ENCODE assay signal across 14 mouse cellular contexts in the genomic region with DNA sequence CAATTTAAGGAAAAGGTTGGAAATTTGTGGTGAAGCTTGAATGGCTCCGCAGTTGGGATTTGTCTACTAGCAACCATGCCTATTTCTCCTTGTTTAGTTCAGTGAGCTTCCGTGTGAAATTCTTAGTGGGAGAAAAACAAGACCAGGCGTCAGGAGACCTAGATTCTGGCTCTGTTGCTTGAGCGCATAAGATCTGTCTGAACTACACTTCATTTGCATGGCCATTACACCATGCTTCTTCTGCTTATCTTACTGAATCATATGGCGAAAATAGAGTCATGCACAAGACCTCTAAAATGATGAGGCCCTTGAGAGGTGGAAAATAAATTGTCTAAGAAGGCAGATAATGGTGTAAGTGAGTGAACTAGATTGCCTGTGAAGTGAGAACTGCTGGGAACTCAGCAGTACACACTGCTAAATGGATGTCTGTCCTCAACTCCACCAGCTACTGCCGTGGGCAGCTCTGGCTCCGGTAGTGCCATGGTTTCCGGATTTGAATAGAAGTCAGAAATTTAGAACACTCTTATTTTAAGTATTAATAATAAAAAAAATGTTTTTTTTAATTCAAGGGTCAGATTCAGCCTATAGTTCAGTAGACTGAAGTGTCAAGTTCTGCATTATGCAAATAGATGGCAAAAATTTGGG. TPM values are rescaled to one million over a fixed set of nuclear protein-coding genes. Genes with fewer than 3 reads are reported as not detected.
DNase-seq lines count a peak whose midpoint lies in the region; ATAC-seq and TF ChIP-seq lines count a peak whose summit lies in the region.
"Had no signal": no experiment of that assay in that cellular context is flagged by ENCODE, and none has a peak within 500 bp of the region (broad histone marks: within the 10 kb centered on the region; RNA-seq: fewer than 3 reads in every experiment).

No protein-coding gene starts in this region.

- no peak for TF ChIP-seq CTCF in embryonic fibroblast, embryonic 13.5 days (IDR thresholded peaks at IDR 0.05; ENCODE audit: borderline replicate concordance, insufficient read depth, low read length)

- H3K9ac ChIP-seq in heart, embryonic 13.5 days, result peak overlapping the region; percentile 96; the same call in 1 of the 2 replicates
- no peak overlapping the region for H3K9ac ChIP-seq in midbrain, embryonic 16.5 days (ENCODE audit: low read depth, low read length)

- no peak for TF ChIP-seq POLR2A in embryonic fibroblast, embryonic 13.5 days (IDR thresholded peaks at IDR 0.05; ENCODE audit: low read depth, low read length)

- no peak overlapping the region for H3K4me3 ChIP-seq in heart, embryonic 13.5 days
- no peak overlapping the region for H3K4me3 ChIP-seq in midbrain, embryonic 10.5 days
- no peak overlapping the region for H3K4me3 ChIP-seq in midbrain, embryonic 16.5 days (ENCODE audit: low read depth, low read length)
- H3K4me3 ChIP-seq in embryonic fibroblast, embryonic 13.5 days (ENCODE audit: insufficient read depth, low read length), result no peak overlapping the region

- no peaks in the 10 kb centered on the region for H3K27me3 ChIP-seq in heart, embryonic 13.5 days (replicated peaks)
- no peaks in the 10 kb centered on the region for H3K27me3 ChIP-seq in midbrain, embryonic 10.5 days (ENCODE audit: low read depth, poor library complexity, severe bottlenecking)
- no peaks in the 10 kb centered on the region for H3K27me3 ChIP-seq in midbrain, embryonic 16.5 days (ENCODE audit: control insufficient read depth, insufficient read depth, low read depth, low read length)

- H3K27ac ChIP-seq in heart, embryonic 13.5 days (replicated peaks), result peak overlapping the region; percentile 100
- H3K27ac ChIP-seq in midbrain, embryonic 10.5 days (replicated peaks), result peak overlapping the region; percentile 98
- no peak overlapping the region for H3K27ac ChIP-seq in midbrain, embryonic 16.5 days (ENCODE audit: low read length)
- H3K27ac ChIP-seq in embryonic fibroblast, embryonic 13.5 days (ENCODE audit: insufficient read depth, low read length), result 0 out of 2 replicates have a peak overlapping the region, but pooled peaks have one; percentile 4

- H3K36me3 ChIP-seq in heart, embryonic 13.5 days, result no peaks in the 10 kb centered on the region
- peaks cover 4% of the 10 kb centered on the region; the same call in 1 of the 2 replicates for H3K36me3 ChIP-seq in midbrain, embryonic 10.5 days
- no peaks in the 10 kb centered on the region for H3K36me3 ChIP-seq in midbrain, embryonic 16.5 days (ENCODE audit: control insufficient read depth, insufficient read depth, low read length)

- WGBS in heart, embryonic 13.5 days, result 82% methylated on average over 8 of the region's 8 CpGs
- WGBS in midbrain, embryonic 10.5 days, result 92% methylated on average over 8 of the region's 8 CpGs
- WGBS in midbrain, embryonic 16.5 days, result 86% methylated on average over 8 of the region's 8 CpGs

- peaks cover 52% of the 10 kb centered on the region for H3K4me1 ChIP-seq in heart, embryonic 13.5 days
- H3K4me1 ChIP-seq in midbrain, embryonic 10.5 days, result peaks cover 66% of the 10 kb centered on the region
- H3K4me1 ChIP-seq in midbrain, embryonic 16.5 days (ENCODE audit: control insufficient read depth, insufficient read depth, low read length), result peaks cover 29% of the 10 kb centered on the region
- H3K4me1 ChIP-seq in embryonic fibroblast, embryonic 13.5 days (ENCODE audit: control insufficient read depth, insufficient read depth, low read length), result peaks cover 9% of the 10 kb centered on the region

- H3K4me2 ChIP-seq in heart, embryonic 13.5 days, result peak overlapping the region; percentile 78; the same call in 1 of the 2 replicates
- no peak overlapping the region for H3K4me2 ChIP-seq in midbrain, embryonic 16.5 days (ENCODE audit: low read length)

- no peaks in the 10 kb centered on the region for H3K9me3 ChIP-seq in heart, embryonic 13.5 days
- no peaks in the 10 kb centered on the region for H3K9me3 ChIP-seq in midbrain, embryonic 10.5 days (replicated peaks)
- H3K9me3 ChIP-seq in midbrain, embryonic 16.5 days (replicated peaks; ENCODE audit: control insufficient read depth, low read length, poor library complexity, severe bottlenecking), result no peaks in the 10 kb centered on the region

- DNase-seq in heart, postnatal 10 days, result no peak
- no peak for DNase-seq in midbrain, embryonic 10.5 days (ENCODE audit: low spot score)
- DNase-seq in left cerebral cortex, adult 9 months (ENCODE audit: low spot score in 2 of 2), result no peak
- no peak for DNase-seq in frontal cortex, postnatal 10 days (ENCODE audit: low spot score in 2 of 2)

- no peak for ATAC-seq in heart, embryonic 13.5 days (ENCODE audit: extremely low read depth, insufficient number of reproducible peaks, low FRiP score, low TSS enrichment)
- ATAC-seq in midbrain, embryonic 16.5 days, result no peak
- ATAC-seq in megakaryocyte-erythroid progenitor cell, adult 5-6 weeks (replicated peaks; ENCODE audit: low FRiP score, low TSS enrichment, poor library complexity, severe bottlenecking), result peak; percentile 48

- intact Hi-C loops in heart, postnatal 10 days (cut with DNase I), result loop anchor here (2.0 kb wide), 2 partner anchors 13 to 83 kb away; partner anchors contain the start of gene Hnrnpc

RNA-seq across cellular contexts. Expression of gene Zfp219, which starts 1.2 kb away (rescaled TPM):
- polyA plus RNA-seq in heart, embryonic 13.5 days (2015; fragmentation: Nextera tagmentation; extraction: Ambion mirVana), result 14.5 and 15.6 TPM in 2 replicates
- total RNA-seq in heart, postnatal 10 days (2021), result 10 to 100 TPM; 33.8 to 38.0 TPM
- polyA plus RNA-seq in midbrain, embryonic 10.5 days (2016; fragmentation: Nextera tagmentation; extraction: Ambion mirVana), result 89.4 and 96.6 TPM in 2 replicates
- 30.3 and 33.6 TPM in 2 replicates for polyA plus RNA-seq in midbrain, embryonic 16.5 days (2015; fragmentation: Nextera tagmentation; extraction: Ambion mirVana)
- 27.5 and 33.1 TPM in 2 replicates for polyA plus RNA-seq in embryonic fibroblast, embryonic 13.5 days (2011; ENCODE audit: insufficient read length, low read depth, missing spikeins)
- 8.6 and 15.1 TPM in 2 replicates for total RNA-seq in megakaryocyte-erythroid progenitor cell, adult 5-6 weeks (2014; fragmentation: Nextera tagmentation)
- 4.8 and 30.1 TPM in 2 replicates for total RNA-seq in megakaryocyte-erythroid progenitor cell, adult 5-6 weeks (2017)

RNA-seq across cellular contexts. Expression of gene Tmem253, which starts 6.2 kb away (rescaled TPM):
- 0.43 and 1.1 TPM in 2 replicates for polyA plus RNA-seq in heart, embryonic 13.5 days (2015; fragmentation: Nextera tagmentation; extraction: Ambion mirVana)
- 1 to 10 TPM in 1 of 2 experiments, under 1 TPM in 1; 0.82 to 1.7 TPM for total RNA-seq in heart, postnatal 10 days (2021)
- 0.67 and 1.2 TPM in 2 replicates for polyA plus RNA-seq in midbrain, embryonic 10.5 days (2016; fragmentation: Nextera tagmentation; extraction: Ambion mirVana)
- 0.16 and 1.0 TPM in 2 replicates for polyA plus RNA-seq in midbrain, embryonic 16.5 days (2015; fragmentation: Nextera tagmentation; extraction: Ambion mirVana)
- polyA plus RNA-seq in embryonic fibroblast, embryonic 13.5 days (2011; ENCODE audit: insufficient read length, low read depth, missing spikeins), result 0.95 TPM in 1 of 2 replicates, not detected in the other
- not detected in 2 replicates for total RNA-seq in megakaryocyte-erythroid progenitor cell, adult 5-6 weeks (2014; fragmentation: Nextera tagmentation)
- not detected in 2 replicates for total RNA-seq in megakaryocyte-erythroid progenitor cell, adult 5-6 weeks (2017)

RNA-seq across cellular contexts. Expression of gene Olfr221, which starts 20.6 kb away (rescaled TPM):
- not detected in 2 replicates for polyA plus RNA-seq in heart, embryonic 13.5 days (2015; fragmentation: Nextera tagmentation; extraction: Ambion mirVana)
- total RNA-seq in heart, postnatal 10 days (2021), result not detected
- not detected in 2 replicates for polyA plus RNA-seq in midbrain, embryonic 10.5 days (2016; fragmentation: Nextera tagmentation; extraction: Ambion mirVana)
- not detected in 2 replicates for polyA plus RNA-seq in midbrain, embryonic 16.5 days (2015; fragmentation: Nextera tagmentation; extraction: Ambion mirVana)
- polyA plus RNA-seq in embryonic fibroblast, embryonic 13.5 days (2011; ENCODE audit: insufficient read length, low read depth, missing spikeins), result not detected in 2 replicates
- total RNA-seq in megakaryocyte-erythroid progenitor cell, adult 5-6 weeks (2014; fragmentation: Nextera tagmentation), result not detected in 2 replicates
- total RNA-seq in megakaryocyte-erythroid progenitor cell, adult 5-6 weeks (2017), result not detected in 2 replicates
- total RNA-seq: adrenal gland, adult 18-20 months; layer of hippocampus, postnatal 25 days had no signal
- polyA plus RNA-seq: macrophage; neural tube, embryonic 14.5 days; small intestine, adult 2 months; thymus, postnatal 0 days had no signal

RNA-seq across cellular contexts. Expression of gene Arhgef40, which starts 37.2 kb away (rescaled TPM):
- polyA plus RNA-seq in heart, embryonic 13.5 days (2015; fragmentation: Nextera tagmentation; extraction: Ambion mirVana), result 63.9 and 69.5 TPM in 2 replicates
- total RNA-seq in heart, postnatal 10 days (2021), result 10 to 100 TPM; 52.7 to 57.9 TPM
- polyA plus RNA-seq in midbrain, embryonic 10.5 days (2016; fragmentation: Nextera tagmentation; extraction: Ambion mirVana), result 85.4 and 99.8 TPM in 2 replicates
- polyA plus RNA-seq in midbrain, embryonic 16.5 days (2015; fragmentation: Nextera tagmentation; extraction: Ambion mirVana), result 78.0 and 79.7 TPM in 2 replicates
- 109 and 119 TPM in 2 replicates for polyA plus RNA-seq in embryonic fibroblast, embryonic 13.5 days (2011; ENCODE audit: insufficient read length, low read depth, missing spikeins)
- total RNA-seq in megakaryocyte-erythroid progenitor cell, adult 5-6 weeks (2014; fragmentation: Nextera tagmentation), result 25.4 and 35.5 TPM in 2 replicates
- total RNA-seq in megakaryocyte-erythroid progenitor cell, adult 5-6 weeks (2017), result 5.1 and 39.4 TPM in 2 replicates
